Mouse (Mus musculus) common myeloid progenitor, adult 5-6 weeks (primary cell): ENCODE data around the gene Sema4c. TPM values are rescaled to one million over a fixed set of nuclear protein-coding genes. Genes with fewer than 3 reads are reported as not detected.

Source experiments
- ATAC-seq: replicated peaks from 2 replicates; pipeline ENCODE4 v1.8.0; 2016; ENCODE audit warnings: low read depth, mild to moderate bottlenecking, moderate TSS enrichment, inconsistent platforms; ENCODE audit not compliant: poor library complexity, severe bottlenecking
- total RNA-seq: library from RNA; stranded (forward); fragments of 200-1000, 187-1606 nt; gene quantifications from 2 replicates; pipeline ENCODE4 v1.2.3, GENCODE M21; 2017

Sema4c gene
- total RNA-seq, 1 experiment from 2014 or later, result 2.6 TPM

DNA sequence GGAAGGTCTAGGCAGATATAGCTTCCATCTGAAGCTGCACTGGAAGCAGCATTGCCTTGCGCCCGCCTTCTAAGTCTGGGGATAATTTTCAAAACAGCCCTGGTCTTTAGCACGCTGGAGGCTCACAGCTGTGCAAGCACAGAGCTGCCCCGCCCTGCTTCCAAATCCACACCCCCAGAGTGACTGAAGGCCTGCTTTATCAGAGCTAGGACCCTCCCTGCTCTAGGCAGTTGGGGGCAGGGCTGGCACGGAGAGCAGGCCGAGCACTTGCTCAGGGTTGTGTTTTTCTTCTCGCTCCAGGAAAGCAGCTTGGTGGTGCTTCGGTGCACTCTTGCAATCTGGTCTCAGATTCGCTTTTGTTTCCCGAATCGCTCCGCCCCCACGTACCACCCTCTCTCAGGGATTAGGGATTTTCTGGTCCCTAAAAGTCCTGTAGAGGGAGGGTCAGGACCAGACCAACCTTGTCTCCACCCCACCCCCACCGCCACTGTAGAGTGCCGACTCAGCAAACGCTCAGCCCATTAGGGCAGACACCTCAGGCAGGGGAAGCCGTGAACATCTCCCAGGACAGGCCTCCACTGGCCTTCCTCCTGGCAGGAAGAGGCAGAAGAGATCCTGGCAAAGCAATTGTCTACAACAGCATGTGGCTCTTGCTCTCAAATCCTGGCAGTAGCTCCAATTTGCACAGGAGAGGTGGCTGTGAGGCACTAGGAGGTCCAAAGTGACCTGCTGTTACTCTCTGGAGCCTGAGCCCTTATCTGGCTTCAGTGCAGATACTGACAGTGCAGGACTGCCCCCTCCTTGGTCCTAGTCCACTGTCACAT is 22.4 kb upstream of the Sema4c start:
- peak; percentile 91 for ATAC-seq

- ATAC-seq, result no peak
Measured at GRCm38 (mm10) chr1:36579974-36580383, 21.8 kb upstream of the Sema4c start.

DNA sequence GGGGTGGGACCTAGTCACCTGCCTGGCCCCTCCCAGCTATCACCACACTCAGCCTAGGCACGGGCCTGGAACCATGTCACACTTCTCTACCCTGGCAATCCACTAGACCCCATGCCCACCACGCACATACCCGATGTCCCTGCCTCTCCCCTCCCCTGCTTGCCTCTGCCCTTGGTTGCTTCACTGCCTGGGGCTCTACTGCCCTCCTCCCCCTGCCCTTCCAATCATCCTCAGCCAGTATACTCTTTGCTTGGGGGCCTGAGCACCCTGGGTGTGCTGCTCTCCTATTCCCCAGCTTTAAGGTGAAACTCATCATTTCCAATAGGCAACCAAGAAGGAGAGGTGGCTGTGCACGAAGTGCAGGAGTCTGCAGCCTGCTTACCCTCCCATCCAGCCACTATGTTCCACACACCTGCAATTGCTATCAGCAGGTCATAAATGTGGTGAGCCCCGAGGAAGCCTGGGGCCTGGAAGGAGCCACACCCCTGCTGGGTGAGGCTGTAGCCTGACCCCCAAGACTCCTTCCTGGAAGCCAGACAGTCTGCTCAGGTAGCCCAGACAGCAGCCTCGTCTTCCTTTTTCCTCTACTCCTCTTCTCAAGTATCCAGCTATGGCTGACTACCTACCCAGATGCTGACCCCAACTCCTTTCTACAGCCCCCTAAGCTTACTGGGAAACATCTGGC is 19.0 kb upstream of the Sema4c start:
- ATAC-seq, result no peak

- ATAC-seq, result no peak
Measured at GRCm38 (mm10) chr1:36575347-36575746, 17.2 kb upstream of the Sema4c start.

- ATAC-seq, result no peak
Measured at GRCm38 (mm10) chr1:36574196-36574955, 16.2 kb upstream of the Sema4c start.

- ATAC-seq, result no peak
Measured at GRCm38 (mm10) chr1:36573524-36573923, 15.4 kb upstream of the Sema4c start.

DNA sequence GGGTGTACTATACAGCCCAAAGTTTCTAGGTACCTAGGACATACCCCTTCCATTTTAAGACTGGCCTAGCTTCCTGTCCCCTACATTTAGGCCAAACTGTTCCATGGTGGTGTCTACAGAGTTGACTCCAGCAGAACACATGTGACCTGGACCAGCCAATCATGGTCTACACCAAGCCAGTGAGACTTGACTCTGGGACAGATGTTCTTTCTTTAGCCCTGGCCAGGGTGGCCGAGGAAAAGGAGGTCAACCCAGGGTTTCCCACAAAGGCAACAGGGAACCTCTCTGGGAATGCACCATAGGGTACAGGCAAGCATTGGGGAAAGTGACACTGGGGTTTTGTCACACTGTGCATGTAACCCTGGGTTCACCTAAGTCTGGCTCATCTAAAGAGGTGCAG is 14.6 kb upstream of the Sema4c start:
- no peak for ATAC-seq

DNA sequence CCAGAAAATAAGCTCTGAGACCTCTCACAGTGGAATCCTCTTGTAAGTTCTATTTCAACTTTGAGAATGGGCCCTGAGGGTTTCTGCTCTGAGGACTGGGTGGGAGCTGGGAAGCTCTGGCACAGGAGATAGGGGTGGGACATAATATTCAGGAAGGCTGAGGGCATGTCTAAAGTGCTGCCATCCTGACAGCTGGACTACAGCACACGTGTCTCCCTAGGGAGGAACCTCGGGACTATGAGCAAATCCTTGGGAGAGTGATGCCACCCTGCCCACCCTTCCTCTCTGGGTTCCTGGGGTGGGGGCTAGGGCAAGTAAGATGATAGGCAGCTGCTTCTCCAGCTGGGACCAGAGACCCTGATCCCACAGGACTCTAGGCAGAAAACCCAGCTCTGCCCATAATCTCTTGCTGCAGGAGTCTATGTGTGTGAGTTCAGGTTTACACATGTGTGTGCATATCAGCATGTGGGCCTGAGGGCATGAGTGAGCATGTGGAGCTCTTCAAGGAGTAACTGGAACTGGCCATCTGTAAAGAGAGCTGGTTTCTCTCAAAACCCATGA is 14.1 kb upstream of the Sema4c start:
- no peak for ATAC-seq

DNA sequence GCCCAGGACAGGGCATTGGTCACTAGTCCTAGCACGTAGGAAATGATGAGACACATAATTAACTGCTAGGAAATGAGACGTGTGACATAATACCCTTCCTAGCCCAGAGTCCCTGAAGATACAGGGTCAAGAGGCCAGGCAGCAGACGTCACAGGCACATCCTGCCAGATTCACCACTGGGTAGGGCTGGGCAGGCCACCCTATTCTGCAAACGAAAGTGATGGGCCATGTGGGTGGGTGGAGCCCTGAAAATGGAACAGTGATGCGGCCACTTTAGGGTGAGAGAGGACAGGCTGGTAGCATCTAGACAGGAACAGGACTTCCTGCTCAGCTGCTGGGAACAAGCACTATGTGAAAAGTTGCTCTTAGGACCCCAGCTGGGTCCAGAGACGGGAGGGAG is 13.5 kb upstream of the Sema4c start:
- ATAC-seq, result peak; percentile 87

GRCm38 (mm10) chr1:36570320-36570719 is 12.2 kb upstream of the Sema4c start:
- ATAC-seq, result no peak

DNA sequence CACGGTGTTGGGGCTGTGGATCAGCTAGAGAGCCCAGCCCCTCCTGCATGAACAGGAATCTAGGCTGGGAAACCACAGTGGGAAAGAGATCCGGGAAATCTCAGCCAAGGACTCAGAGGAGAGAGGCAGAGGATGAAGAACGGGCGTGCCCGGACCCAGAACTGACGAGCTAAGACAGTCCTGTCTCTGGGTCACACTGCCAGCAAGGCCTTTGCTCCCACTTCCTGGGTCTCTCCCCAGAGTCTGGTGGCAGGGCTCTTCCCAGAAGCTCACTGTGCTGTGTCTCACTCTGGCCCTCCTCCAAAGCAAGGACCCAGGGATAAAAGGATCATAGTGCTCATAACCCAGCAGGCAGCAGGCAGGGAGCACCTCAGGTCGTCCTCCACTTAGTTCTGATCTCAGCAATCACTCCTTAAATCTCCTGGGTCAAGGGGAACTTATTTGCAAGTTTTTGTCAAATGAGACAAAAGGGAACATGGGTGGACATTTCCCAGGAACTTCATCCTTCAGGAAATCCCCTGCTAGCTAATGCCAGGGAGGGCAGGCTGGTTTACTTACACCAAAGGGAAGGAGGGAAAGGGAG is 11.6 kb upstream of the Sema4c start:
- ATAC-seq, result no peak

DNA sequence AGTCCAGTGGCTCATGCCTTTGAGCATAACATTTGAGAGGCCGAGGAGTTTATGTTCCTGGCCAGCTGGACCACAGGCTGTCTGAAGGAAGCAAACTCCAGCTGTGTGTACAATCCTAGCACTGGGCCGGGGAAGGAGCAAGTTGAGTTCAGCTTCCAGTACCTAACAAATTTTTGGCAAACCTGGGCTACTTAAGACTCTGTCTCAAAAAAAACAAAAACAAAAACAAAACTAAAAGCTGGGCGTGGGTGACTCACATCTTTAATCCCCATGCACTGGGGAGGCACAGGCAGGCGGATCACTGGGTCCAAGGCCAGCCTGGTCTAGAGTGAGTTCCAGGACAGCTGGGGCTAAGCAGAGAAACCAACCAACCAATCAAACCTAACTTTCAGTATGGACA is 10.6 kb upstream of the Sema4c start:
- no peak for ATAC-seq

DNA sequence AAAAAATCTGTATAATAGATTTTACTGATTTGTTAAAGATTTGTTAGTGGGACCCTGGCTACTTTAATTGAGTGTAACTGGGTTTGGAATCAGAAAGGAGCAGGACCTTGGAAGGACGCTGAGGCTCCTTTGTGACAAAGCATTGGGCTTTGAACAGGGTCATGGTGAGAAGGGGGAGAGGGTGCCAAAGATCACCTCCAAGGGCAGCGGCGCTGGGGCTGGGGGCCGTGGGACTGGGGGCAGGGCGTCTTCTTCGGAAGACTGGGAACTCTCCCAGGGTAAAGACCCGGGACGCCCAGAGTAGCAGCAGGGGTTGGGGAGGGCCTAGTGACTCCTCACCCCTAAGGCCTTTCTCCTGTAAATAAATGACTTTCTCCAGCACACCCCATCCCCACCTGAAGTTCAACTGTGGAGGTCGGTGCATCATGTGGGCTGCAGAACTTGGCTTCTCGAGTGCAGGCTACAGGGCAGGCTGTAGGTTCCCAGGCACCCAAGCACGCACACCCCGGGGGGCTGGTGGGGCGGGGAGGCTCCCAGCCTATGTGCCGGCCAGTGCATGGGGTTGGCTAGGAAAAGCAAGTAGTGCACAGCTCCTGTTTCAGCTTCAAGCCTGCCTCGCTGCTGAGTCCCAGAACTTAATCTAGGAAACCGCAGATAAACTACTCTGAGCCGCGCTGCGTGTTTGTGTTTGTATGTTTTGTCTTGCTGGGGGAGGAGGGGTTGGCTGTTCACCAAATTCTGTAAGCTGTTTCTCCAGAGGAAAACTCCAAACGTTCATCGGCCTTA is 9.9 kb upstream of the Sema4c start:
- ATAC-seq, result no peak

DNA sequence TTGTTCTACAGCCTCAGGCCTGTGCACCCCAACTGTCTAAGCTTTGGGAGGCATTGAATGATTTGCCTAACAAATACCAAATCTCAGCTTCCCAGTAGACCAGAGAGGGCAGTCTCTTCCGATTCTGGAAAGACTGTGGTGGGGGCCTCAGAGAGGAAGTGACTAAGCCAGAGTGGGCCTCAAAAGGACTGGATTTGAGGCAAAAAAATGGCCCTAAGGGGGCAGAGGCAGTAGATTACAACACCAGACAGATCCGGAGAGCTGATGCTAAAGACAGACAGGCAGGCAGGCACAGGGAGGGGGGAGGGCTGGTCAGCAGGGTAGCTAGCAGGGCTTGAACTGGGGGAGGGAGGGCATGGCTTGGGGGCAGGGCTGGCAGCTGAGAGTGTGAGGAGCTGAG is 8.3 kb upstream of the Sema4c start:
- ATAC-seq, result peak; percentile 45

- 0 out of 2 replicates have a peak, but pooled peaks have one; percentile 10 for ATAC-seq
Measured at GRCm38 (mm10) chr1:36564101-36564500, 6.0 kb upstream of the Sema4c start.

GRCm38 (mm10) chr1:36563632-36564031 is 5.5 kb upstream of the Sema4c start:
- no peak for ATAC-seq

DNA sequence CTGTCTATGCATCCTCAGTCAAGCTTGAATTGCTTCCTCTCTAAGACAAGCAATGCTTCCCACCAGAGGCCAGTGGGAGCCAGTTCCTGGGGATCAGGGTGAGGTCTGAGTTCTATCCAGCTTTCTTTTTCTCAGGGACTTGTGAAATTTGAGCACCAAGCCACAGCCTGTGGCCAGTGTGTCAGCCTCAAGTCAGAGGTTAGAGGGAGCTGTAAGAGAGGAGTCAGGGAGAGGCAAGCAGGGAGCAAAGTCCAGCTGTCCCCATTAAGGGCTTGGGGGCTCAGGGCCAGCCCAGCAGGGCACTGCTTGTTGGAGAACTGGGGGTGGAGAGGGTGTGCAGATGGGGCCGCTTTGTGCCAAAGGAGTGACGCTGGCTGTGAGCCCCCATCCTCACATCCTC is 5.0 kb upstream of the Sema4c start:
- no peak for ATAC-seq

- ATAC-seq, result no peak
Measured at GRCm38 (mm10) chr1:36562388-36562787, 4.2 kb upstream of the Sema4c start.

DNA sequence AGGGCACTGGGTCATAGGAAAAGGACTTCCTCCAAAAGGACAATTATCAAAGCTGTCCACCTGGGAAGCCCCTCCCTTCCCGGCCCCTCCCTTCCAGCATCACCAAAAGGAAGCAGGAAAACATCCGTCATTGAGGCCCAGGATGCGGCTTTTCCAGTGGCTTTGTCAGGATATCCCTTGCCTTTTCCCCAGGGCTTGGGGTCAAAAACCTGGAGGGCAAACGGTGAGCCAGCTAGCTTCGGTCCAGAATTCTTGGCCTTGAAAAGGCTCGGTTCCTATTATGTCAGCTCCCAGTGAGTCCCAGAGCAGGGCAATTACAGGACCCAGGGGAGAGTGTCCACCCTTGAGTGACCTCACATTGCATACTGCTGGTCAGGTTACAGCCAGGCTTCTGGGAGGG is 2.8 kb upstream of the Sema4c start:
- ATAC-seq, result no peak
